Mouse (Mus musculus) right cerebral cortex, adult 18-20 months (tissue): ENCODE data around the gene Dab2.
A peak's percentile ranks its signal among the peaks of the same experiment; 100 is the strongest.

Source experiments
- DNase-seq: peaks from one replicate; pipeline ENCODE4 v3.0.0; 2022; ENCODE audit warnings: mixed read lengths

Gene Dab2

DNA sequence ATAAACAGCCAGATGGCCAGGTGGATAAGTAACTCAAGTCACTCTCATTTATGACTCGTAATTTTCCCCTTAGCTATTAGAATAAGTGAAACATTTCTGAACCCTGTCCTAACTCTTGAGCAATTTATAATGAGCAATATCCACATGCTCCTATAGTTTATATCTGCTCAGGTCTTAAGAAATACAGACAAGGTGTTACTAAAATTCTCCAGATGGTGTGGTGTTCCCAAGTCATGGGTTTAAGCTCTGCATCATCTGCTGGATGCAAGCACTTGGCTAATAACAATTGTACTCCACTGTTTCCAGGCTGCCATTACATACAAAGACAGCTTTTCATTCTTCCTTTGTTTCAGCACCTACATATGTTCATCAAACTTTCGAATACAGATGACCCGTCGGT lies 98.6 kb downstream of the Dab2 start:
- no peak for DNase-seq

DNA sequence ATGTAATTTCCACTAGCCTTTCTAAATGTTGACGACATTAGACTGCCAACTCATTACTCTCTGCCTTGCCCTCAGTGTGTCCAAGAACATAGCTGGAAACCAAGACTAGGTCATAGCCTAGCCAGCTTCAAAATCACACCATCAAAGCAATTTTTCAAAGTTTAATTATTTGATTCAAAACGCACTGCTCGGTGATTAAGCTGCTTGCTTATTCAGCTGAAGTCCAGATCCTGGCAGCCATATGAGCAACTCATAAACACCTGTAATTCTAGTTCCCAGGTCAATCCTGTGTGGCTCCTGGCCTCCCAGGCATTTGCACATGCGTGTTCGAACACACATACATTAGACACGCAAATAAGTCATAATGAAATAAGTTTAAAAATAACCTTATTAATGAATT lies 99.3 kb downstream of the Dab2 start:
- DNase-seq: no peak

DNA sequence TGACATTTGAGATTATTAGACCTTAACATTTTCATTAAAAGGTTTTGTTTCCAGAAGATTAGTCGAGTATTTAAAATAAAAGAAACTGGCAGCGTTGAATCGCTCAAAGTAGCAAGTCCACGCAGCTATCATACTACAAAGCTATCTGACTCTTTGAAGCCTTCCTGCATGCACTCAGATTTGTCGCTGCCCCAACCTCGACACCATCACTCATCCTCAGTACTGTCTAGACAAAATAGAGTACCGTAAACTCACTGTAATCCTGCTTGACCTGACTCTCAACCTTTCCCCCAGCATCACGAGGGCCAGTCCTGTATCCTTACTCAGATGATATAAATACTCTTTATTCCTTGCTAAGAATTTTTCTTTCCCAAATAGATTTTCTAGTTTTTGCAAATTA lies 100.5 kb downstream of the Dab2 start:
- DNase-seq: no peak

DNA sequence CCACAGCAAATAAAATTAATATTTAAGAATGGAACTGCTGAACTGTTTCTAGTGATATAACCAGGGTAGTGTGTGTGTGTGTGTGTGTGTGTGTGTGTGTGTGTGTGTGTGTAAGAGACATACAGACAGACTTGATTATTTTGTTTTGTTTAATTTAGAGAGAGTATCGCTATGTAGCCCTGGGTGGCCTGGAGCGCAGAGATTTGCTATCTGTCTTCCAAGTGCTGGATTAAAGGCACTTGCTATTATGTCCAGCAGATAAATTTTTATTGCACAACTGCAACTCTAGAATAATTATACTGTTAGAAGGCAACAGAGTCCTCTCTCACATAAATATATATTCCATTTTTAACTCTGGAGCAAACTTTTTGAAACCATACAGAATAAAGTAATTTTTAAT lies 102.8 kb downstream of the Dab2 start:
- no peak for DNase-seq

DNA sequence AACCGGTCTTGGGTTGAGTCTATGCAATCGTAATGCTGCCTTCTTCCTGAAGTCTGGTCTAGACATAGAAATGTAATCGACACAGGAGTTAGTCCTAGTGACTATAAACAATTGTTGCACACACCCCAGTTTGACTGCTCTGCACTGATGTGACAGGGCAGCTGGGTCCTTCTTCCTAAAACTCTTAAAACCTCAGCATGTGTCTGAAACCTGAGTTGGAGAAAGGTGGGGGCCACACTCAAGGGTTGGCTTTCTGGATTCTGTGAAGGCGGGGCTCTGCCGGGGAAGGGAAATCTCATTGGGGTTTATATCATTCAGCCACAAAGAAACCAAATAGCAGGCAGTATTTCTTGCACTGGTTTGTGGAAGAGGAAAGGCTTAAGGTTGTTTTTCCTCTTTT lies 104.6 kb downstream of the Dab2 start:
- no peak for DNase-seq

DNA sequence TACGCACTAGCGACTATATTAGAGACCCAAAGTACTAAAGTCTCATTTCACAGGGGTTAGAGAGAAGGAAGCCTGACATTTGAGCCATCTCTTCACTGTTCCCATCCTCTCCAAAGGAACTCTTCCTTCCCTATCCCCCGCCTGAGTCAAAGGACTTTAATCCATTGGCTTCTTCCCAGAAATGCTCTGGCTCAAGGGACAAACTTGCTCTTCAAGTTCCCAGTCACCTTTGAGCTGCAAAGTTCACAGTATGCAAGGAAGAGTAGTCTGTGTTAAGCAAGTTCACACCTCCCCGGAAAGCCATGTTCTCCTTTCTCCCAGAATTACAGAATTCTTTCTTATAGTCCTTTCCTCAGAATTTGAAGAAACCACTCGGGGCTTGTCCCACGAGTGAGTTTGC lies 107.2 kb downstream of the Dab2 start:
- DNase-seq: no peak

DNA sequence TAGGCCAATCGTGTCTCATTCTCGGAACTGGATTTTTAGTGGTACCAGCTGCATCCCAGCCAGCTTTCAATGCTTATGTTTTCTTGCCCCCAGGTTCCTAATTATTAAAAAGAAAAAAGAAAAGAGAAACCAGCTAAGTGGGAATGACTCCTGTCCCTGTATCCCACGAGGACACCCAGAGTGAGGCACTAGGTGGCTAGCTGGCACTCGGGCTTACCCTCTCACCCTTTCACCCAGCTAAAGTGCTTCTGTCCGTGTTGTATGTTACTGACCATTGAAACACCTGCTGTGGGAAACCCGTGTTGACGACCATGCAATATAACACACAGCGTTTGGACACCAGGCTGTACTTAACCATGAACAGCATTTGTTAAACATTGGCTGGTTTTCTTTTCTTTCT lies 109.4 kb downstream of the Dab2 start:
- no peak for DNase-seq

DNA sequence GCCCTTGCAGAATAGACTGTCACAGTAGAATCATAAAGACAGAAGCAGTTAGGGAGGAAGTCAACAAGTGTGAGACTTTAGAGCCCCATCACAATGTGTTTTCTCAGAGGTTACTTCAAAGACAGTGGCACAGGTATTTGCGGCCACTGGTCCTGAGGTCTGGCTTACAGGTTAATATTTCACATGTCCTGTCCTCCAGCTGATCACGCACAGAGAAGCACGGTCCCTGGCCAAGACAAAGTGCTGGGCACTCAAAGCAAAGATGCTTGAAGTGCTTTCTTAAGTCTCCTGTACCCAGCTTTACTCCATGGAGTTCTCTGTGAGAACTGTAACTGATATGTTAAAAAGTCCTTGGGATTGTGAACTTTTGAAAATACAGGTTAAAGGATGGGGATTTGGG lies 110.6 kb downstream of the Dab2 start:
- no peak for DNase-seq

DNA sequence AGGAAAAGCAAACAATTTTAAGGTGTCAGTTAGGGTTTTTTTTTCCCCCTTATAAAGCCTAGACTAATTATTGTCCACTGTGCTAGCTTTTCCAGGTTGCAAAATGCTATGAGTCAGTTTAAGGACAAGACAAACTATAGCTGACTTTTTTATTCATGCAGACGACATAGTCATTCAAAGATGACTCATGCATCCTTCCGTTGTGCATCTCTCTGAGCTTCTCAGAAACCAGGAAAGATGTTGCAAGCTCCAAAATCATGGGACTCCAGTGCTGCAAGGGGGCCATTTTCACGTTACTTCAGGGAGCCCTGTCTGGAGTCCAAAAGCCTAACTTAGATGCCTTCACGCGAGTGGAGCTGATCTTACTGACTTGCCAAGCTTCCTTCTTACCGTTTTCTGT lies 111.7 kb downstream of the Dab2 start:
- peak; percentile 13 for DNase-seq

DNA sequence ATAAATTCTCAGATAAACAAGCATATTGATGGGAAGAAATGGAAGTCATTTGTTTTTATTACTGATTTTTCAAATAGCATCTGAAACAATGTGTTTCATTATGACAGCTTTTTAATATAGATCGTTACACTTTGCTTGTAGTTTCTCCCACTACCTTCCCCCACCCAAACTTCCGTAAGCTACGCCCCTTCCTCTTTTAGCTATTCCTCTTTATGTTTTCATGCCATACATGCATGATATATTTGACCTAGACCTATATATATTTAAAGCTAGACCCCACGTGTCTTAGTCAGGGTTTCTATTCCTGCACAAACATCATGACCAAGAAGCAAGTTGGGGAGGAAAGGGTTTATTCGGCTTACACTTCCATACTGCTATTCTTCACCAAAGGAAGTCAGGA lies 115.7 kb downstream of the Dab2 start:
- no peak for DNase-seq

DNA sequence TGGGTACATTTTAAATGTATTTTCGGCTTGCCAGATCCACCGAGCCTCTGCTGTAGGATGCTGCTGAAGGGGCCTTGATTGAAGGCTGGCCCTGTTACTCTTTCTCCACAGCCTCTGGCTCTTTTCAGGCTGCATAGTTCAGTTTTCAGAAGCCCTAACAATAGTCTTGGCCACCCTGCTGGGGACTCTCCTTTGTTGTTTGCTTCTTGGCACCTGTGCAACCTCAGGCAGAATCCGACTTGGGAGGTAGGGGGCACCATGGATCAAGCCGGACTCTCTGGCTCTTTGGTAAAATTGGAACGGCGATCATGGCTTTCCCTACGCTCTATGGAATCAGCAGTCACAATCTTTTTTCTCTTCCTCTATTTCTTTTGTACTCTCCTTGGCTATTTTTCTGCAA lies 132.2 kb downstream of the Dab2 start:
- no peak for DNase-seq

DNA sequence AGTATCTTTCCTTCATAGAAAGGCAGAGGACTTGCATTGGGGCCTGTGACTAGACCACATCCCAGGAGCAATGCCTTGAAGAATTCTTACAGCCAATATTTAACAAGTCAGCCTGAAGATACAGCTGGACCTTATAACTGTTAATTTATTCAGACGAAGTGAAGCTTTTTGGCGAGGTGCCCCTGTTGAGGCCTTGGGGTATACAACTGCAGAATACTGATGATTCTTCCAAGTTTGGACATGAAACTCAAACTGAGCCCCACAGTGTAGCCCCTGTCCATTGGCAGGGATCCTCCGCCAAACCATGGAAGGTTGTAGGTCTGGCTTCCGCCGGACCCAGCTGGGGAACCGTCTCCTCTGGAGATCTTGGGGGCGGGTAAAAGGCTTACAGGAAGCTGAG lies 132.8 kb downstream of the Dab2 start:
- no peak for DNase-seq

DNA sequence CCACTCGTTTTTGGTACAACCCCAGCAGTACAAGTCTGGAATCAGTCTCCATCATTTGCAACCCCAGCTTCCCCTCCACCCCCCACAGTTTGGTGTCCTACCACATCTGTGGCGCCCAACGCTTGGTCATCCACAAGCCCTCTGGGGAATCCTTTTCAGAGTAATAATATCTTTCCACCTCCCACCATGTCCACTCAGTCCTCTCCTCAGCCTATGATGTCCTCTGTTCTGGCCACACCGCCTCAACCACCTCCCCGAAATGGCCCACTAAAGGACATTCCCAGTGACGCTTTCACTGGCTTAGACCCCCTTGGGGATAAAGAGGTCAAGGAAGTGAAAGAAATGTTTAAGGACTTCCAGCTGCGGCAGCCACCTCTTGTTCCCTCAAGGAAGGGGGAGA lies 135.7 kb downstream of the Dab2 start:
- DNase-seq: no peak

DNA sequence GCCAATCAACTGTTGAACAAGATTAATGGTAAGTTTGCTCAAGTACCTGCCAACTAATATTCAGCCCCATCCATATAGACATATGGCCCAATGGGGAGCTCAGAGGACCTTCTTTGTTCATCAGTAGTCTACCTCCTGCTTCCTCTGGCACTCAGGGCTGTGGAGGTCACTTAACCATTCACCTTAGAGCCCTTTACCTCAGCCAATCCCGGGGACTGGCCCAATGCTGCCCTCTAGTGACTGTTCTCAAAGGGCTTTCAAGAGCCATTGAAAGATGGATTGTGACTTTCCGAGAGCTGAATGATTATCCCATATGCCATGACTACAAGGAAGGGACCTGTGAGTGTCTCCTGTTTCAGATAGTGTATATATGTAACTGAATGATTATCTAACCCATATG lies 136.2 kb downstream of the Dab2 start:
- DNase-seq: peak; percentile 17

DNA sequence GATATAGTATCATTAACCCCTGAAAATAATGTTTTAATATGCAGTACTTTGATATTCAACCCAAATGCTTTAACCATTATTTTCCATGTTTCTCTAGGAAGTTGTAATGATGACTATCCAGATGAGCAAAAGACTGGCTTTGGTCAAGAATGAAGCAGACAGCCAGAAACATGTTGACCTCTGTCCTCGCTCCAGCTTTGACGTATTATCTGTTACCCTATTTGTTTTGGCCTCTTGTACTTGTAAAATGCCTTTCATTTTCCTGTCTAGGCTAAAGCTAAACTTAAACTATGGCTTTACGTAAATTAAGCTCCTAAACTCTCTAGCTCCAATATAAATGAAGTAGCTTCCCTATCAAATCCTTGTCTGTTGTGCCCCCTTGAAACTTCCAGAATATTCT lies 139.1 kb downstream of the Dab2 start:
- DNase-seq: no peak

DNA sequence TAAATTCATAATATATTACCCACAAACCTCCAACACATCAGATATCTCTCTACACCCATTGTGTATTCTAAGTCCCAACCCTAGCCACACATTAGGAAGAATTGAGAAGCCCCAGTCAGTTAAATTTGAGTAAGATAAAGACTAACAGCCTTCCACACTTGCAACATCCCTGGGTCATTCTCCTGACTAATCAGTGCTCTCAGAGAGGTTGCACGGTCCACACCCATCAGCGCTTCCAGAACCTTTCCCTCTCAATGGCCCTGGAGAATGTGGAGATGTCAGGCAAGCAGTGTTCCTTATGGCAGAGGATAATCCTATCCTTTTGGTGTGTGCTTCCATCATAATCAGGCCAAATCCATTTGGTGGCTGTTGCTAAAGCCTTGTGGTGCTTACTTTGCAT lies 144.9 kb downstream of the Dab2 start:
- no peak for DNase-seq

DNA sequence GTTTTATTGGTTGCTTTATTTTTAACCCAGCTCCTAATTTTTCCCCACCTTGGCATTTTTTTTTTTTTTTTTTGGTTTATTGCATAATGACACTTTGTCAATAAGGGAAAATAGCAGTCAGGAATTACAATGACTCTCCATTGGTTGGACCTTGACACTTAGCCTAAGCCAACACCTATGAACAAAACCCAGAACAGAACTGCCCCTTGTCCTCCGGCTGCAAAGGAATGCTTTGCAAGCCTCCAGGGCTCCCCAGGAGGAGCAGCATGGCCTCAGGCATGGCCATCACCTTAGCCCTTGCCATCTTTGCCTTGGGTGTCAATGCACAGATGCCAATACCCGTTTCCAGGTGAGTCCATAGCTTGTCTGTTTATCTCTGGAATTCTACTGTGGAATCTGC lies 145.5 kb downstream of the Dab2 start, which contains the start of gene C9:
Gene C9 (plus strand): TSS at position 193 of the 400 bp plus-strand sequence.
- DNase-seq: no peak

DNA sequence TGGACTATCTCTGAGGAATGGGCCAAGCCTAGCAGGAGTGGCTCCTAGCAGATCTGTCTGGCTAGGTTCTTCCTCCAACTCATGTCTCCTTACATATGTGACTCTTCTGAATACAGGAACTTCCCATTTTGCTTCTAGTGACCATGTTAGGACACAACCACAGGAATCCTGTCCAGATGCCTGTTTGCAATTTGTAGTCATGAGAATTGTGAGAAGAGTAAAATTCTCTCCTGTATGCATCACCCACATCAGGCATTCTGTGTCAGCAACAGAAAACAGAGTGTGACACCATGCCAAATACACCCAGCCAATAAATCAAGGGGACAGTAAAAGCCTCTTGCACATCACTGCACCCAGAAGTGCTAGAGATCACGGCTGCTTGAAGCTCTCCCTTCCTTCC lies 146.6 kb downstream of the Dab2 start:
- no peak for DNase-seq

DNA sequence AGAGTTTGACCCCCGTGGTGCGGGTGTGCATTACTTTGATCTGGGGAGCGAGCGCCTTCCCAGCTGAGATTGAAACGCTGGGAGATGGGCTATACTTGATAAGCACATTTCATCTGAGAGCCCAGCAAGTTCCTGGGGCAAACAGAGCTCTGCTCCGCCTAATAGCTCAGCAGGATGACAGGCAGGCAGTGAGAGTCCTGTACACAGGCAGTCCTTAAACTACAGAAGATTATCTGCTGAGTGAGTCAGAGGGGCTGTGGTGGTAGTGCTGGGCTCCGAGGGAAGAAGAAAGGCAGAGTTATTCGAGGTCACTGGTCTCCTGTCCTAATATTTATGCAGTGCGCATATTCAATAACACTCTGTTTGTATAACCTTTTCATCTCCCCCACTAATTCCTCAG lies 149.3 kb downstream of the Dab2 start:
- DNase-seq: no peak

DNA sequence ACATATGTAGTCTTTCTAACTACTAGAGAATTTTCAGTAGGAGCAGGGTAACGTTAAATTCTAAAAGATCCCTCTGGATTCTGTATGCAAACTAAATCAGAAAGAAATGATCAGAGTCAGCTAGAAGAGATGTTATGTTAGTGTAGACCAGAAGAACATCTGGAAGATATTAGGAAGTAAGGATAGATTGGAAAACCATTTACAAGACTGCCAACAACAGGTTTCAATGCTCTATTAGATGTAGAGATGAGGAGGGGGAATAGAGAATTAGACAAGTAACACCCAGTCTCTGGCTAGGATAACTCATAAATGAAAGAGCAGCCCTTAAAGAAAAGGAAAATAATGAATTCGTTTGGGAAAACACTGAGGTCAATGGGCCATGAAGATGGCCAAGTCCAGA lies 154.9 kb downstream of the Dab2 start:
- no peak for DNase-seq

DNA sequence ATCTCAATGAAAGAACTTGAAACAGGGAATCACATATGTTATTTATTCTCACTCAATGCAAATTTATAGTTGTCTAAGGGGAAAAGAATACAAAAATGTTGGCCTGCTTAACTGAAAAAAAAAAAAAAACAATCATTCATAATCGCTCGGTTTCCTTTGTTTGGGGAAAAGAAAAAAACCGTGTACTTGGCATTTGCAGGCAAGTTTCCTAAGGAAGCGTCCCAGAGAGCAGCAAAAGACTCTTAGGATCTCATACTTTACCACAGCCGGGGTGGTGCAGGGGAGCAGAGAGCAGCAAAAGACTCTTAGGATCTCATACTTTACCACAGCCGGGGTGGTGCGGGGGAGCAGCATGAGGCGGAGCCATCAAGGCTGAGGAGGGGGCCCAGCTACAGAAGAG lies 161.8 kb downstream of the Dab2 start:
- no peak for DNase-seq

DNA sequence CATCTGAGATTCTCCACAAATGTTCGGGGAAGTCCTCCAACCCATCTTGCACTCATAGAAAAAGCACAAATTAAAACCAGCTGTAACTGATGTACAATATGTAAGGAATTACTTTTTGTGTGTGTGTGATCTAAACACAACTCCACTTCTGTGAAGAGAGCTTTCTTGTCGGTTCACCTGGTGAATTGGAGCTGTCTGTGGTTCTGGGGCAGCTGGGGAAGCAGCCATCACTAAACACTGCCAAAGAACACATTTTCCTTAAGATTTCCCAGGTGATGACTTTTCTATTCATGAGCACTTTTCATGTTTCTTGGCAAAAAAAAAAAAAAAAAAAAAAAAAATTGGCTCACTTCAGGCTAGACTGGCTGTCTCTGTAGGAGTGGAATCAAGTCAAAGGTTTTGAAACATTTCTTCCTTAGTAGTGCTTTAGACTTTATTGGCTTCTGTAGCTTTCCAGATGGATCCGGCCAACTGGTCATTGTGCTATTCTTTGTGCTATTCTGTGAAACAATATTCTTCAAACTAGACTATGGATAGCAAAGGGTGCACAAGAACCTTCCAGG lies 163.9 kb downstream of the Dab2 start:
- no peak for DNase-seq

DNA sequence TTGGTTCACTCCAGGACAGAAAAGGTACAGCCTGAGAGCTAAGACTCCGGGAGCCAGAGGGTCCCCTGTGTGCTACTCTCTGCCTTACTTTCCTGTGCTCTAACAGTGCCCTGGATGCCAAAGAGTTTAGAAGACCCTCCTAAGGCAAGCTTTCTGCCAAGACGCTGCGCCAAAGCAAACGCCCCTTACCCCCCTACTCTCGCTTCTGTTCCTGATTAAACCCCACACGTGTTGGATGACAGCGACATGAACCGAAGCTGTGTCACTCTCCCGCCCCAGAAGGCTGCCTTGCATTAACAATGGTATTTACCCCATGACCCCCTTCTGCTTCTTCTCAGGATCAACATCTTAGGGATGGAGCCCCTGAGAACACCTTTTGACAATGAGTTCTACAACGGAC lies 167.4 kb downstream of the Dab2 start:
- no peak for DNase-seq

DNA sequence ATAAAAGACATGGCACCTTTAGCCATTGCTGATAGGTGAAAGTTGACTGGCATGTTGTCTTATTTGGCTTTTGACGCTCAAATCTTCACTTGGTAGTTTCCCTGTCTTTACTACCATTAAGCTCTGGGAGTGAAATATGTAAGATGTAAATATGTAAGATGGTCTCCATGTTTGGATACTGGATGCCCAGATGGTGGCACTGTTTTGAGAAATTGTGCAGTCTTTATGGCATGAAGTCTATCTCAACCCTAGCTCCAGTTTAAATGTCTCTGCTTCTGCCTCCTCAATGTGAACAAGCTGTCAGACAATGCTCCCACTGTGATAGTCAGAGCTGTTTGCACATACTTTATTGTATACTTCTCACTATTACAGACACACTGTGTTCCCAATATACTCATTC lies 169.3 kb downstream of the Dab2 start:
- no peak for DNase-seq

DNA sequence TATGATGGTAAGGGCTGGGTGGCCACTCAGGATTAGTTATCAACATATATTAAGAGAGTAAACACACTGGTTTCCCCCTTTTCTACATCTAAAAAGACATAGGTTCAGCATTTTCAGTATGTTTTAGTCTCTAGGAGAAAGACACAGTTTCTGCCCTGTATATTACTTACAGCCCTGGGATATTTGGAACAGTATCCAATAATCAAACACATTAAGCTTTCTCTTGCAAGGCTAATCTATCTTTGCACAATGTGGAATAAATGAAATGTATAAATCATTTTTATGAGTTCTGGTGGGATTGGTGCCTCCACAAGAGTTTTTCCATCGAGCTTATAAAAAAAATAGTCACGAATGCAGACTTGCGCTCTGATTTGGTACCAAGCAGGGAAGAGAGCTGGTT lies 169.8 kb downstream of the Dab2 start:
- DNase-seq: no peak

DNA sequence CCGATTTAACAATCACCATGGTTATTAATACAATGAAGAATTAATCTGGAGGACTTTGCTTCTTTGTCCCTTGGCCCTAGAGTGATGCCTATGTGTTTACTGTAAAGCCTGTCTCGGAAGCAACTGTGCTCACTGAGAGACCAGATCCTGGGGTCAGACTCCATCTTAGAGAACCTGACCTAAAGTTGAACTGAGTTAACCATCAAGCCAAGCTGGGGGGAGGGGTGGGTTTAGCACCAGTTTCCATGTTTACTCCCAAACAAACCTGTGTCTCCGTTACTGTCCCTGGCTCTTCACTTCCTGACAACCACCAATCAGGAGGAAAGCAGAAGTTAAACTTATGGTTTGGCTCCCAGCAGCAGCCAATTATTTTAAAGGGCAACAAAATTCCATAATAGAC lies 184.0 kb downstream of the Dab2 start:
- no peak for DNase-seq
